Mouse (Mus musculus) small intestine, adult 2 months (tissue): Measurements from ENCODE around the gene Srp68.

Experiments used
- CTCF ChIP-seq: fragments of 200-500 bp; IDR thresholded peaks from 2 replicates; pipeline ENCODE4 v1.5.1; 2012; ENCODE audit warnings: low read depth, mild to moderate bottlenecking, control low read depth, inconsistent platforms, low read length, moderate library complexity, mixed read lengths; ENCODE audit not compliant: insufficient replicate concordance, insufficient read length; ENCODE audit errors: extremely low read depth
- POLR2A ChIP-seq: fragments of 200-500 bp; IDR thresholded peaks from 2 replicates; pipeline ENCODE4 v1.6.1; 2012; ENCODE audit warnings: low read depth, mild to moderate bottlenecking, control low read depth, inconsistent platforms, low read length, moderate library complexity

DNA sequence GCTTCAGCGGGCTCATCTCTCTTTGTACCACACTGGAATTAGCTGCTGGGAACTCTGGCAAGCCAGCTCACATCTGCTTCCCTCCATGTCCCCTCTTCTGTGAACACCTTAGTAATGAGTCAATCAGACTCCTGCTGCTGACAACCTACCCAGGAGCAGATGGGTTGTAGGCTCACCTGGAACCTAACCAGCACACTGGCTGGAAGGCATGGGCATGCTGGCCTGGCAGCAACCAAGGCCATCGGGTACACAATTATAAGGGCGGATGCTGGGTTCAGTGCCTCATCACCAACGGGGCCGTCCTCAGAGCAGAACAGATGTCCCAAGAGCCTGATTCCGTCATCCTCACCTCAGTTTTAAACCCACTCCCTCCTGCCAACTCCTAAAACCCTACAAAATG lies 24.6 kb upstream of the Srp68 start:
- TF ChIP-seq POLR2A: no peak
- no peak for TF ChIP-seq CTCF
